Mouse (Mus musculus): ENCODE data around the gene Dppa2.

The Dppa2 gene

GRCm38 (mm10) chr16:48335326-48335725 is 31.6 kb downstream of the Dppa2 start:
- DNase-seq (ENCODE audit: low read depth, low spot score): no peak

GRCm38 (mm10) chr16:48344193-48344592 is 40.5 kb downstream of the Dppa2 start:
- DNase-seq (ENCODE audit: low read depth, low spot score): no peak

- no peak for DNase-seq (ENCODE audit: low read depth, low spot score)
Observed at GRCm38 (mm10) chr16:48347246-48347645, 43.5 kb downstream of the Dppa2 start.

GRCm38 (mm10) chr16:48355716-48356115 is 52.0 kb downstream of the Dppa2 start:
- no peak for DNase-seq (ENCODE audit: low read depth, low spot score)

GRCm38 (mm10) chr16:48356417-48356816 is 52.7 kb downstream of the Dppa2 start:
- DNase-seq (ENCODE audit: low read depth, low spot score): no peak

- DNase-seq (ENCODE audit: low read depth, low spot score): peak; percentile 30
Observed at GRCm38 (mm10) chr16:48360887-48361286, 57.2 kb downstream of the Dppa2 start.

GRCm38 (mm10) chr16:48366801-48367200 is 63.1 kb downstream of the Dppa2 start:
- DNase-seq (ENCODE audit: low read depth, low spot score): no peak

- no peak for DNase-seq (ENCODE audit: low read depth, low spot score)
Observed at GRCm38 (mm10) chr16:48368096-48368495, 64.4 kb downstream of the Dppa2 start.
